Mouse (Mus musculus): ENCODE measurements around the gene Glo1. TPM values are rescaled to one million over a fixed set of nuclear protein-coding genes. Genes with fewer than 3 reads are reported as not detected.

The Glo1 gene
- polyA plus RNA-seq, 1 experiment from 2014 or later, result 234 TPM

Other genes with a start within 250 kb of the Glo1 start
- 12.2 and 15.4 TPM in 2 replicates for gene Btbd9, start 50.4 kb downstream of the Glo1 start, polyA plus RNA-seq (2015; fragmentation: Nextera tagmentation; extraction: Ambion mirVana)
- 1.1 and 1.4 TPM in 2 replicates for gene Dnah8, start 2.5 kb downstream of the Glo1 start, polyA plus RNA-seq (2015; fragmentation: Nextera tagmentation; extraction: Ambion mirVana)

Measured in liver, embryonic 15.5 days (tissue).